Mouse (Mus musculus) midbrain, embryonic 14.5 days (tissue): ENCODE measurements around the gene Lsamp. TPM values are rescaled to one million over a fixed set of nuclear protein-coding genes. Genes with fewer than 3 reads are reported as not detected.

ENCODE experiments used
- ATAC-seq: fragments of 200-750 bp; cut with Nextera tagmentation; 2 replicates; pipeline ENCODE4 v1.8.0; 2017; ENCODE audit warnings: moderate number of reproducible peaks, moderate library complexity; ENCODE audit not compliant: low FRiP score, low TSS enrichment
- DNase-seq: peaks from one replicate; pipeline ENCODE4 v3.0.0-alpha.2; 2015
- H3K27ac ChIP-seq: fragments of 300-500 bp; sonication (generic); replicated peaks from 2 replicates; pipeline ENCODE4 v1.5.1; 2014; ENCODE audit warnings: mild to moderate bottlenecking, low read depth, low read length, moderate library complexity
- H3K27me3 ChIP-seq: fragments of 300-500 bp; sonication (generic); 2 replicates; pipeline ENCODE4 v1.6.1; 2014; ENCODE audit warnings: low read length, control low read depth, mixed read lengths; ENCODE audit not compliant: control insufficient read depth, insufficient read depth
- H3K36me3 ChIP-seq: fragments of 300-500 bp; sonication (generic); 2 replicates; pipeline ENCODE4 v1.6.1; 2014; ENCODE audit warnings: low read length, control low read depth; ENCODE audit not compliant: control insufficient read depth, insufficient read depth
- H3K4me1 ChIP-seq: fragments of 300-500 bp; sonication (generic); 2 replicates; pipeline ENCODE4 v1.6.1; 2014; ENCODE audit warnings: mild to moderate bottlenecking, antibody characterized with exemption, low read length, control low read depth; ENCODE audit not compliant: control insufficient read depth, insufficient read depth
- H3K4me2 ChIP-seq: fragments of 300-500 bp; sonication (generic); 2 replicates; pipeline ENCODE4 v1.6.1; 2014; ENCODE audit warnings: mild to moderate bottlenecking, low read length, moderate library complexity
- H3K4me3 ChIP-seq: fragments of 300-500 bp; sonication (generic); replicated peaks from 2 replicates; pipeline ENCODE4 v1.5.1; 2014; ENCODE audit warnings: low read depth, low read length
- H3K9ac ChIP-seq: fragments of 300-500 bp; sonication (generic); replicated peaks from 2 replicates; pipeline ENCODE4 v1.6.1; 2014; ENCODE audit warnings: mild to moderate bottlenecking, low read length, moderate library complexity
- H3K9me3 ChIP-seq: fragments of 300-500 bp; sonication (generic); 2 replicates; pipeline ENCODE4 v1.6.1; 2016; ENCODE audit warnings: low read length, control low read depth, mixed read lengths; ENCODE audit not compliant: control insufficient read depth
- WGBS: fragments of 180-500 bp; shearing (Covaris S2); extraction: QIAGEN DNeasy Blood & Tissue Kit; methylation state at CpG from one replicate; pipeline ENCODE4 v1.1.7; 2014; 5-methylcytosine and 5-hydroxymethylcytosine counted together
- polyA plus RNA-seq: library from polyadenylated mRNA; unstranded; fragments of >200 nt; fragmentation: Nextera tagmentation; extraction: Ambion mirVana; gene quantifications from 2 replicates; pipeline ENCODE4 v1.2.1, GENCODE M21; 2014

Lsamp gene
- polyA plus RNA-seq, 1 experiment from 2014 or later: 79.5 TPM

- WGBS: 93% methylated on average over 9 of the region's 9 CpGs
- Histone ChIP-seq H3K4me1 (no peaks in the 10 kb centered on the region), H3K9me3 (no peaks in the 10 kb centered on the region), H3K9ac (no peak overlapping the region), H3K27ac (no peak overlapping the region), H3K4me3 (no peak overlapping the region), H3K4me2 (no peak overlapping the region), H3K27me3 (no peaks in the 10 kb centered on the region), H3K36me3 (no peaks in the 10 kb centered on the region)
- DNase-seq (no peak), ATAC-seq (no peak)
Measured at GRCm38 (mm10) chr16:42168292-42168691, 2184.1 kb downstream of the Lsamp start.

DNA sequence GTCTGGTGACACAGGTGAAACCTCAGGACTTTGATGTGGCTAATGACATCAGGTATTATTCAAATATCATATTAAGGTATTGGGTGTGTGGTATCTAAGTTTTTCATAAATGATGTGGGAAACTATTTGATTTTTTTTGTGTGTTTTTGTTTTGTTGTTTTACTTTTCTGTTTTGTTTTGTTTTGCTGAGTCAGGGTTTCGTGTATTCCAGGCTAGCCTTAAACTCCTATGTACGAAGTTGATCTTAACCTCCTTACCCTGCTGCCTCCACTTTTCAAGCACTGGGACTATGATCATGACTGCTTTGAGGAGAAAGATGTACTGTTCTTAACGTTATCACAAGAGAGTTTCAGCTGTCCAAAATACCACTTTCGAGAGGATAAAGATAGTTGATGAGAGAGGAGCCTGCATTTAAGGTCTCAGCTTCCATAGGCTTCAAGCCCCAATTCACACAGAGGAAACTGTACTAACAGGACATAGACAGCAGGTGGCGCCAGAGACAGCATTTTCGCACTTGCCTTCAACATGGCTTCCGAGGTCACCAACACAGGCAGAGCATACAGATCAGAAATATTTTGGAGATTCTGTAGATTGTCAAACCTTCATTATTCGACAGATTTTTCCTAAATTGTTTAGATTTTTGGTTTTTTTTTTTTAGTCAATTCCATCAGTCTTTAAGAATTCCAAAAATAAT is 2185.4 kb downstream of the Lsamp start:
- no peak overlapping the region for H3K27ac ChIP-seq
- no peaks in the 10 kb centered on the region for H3K27me3 ChIP-seq
- H3K4me1 ChIP-seq: no peaks in the 10 kb centered on the region
- H3K9ac ChIP-seq: no peak overlapping the region
- no peaks in the 10 kb centered on the region for H3K36me3 ChIP-seq
- no peaks in the 10 kb centered on the region for H3K9me3 ChIP-seq
- ATAC-seq (peak; percentile 67; the same call in 1 of the 2 replicates), DNase-seq (peak; percentile 90)
- no peak overlapping the region for H3K4me2 ChIP-seq
- H3K4me3 ChIP-seq: no peak overlapping the region
- WGBS: 26% methylated on average over 8 of the region's 8 CpGs

DNA sequence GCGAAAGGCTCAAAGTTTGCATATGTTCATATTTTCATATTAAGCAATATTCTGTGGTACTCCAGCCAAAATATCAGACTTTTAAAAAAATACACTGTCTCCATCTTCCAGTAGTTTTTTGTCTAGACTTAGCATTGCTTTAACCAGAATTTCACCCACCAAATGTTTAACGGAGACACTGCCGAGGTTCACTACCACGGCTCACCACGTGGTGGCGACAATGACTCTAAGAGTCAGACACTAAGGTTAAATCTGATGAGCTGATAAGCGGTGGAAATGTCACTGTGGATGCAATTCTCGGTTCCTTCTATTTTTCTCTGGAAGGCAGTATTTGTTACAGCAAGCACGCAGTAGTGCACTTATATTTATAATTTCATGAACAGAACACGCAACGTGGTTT is 2188.3 kb downstream of the Lsamp start:
- no peaks in the 10 kb centered on the region for H3K4me1 ChIP-seq
- ATAC-seq (no peak), DNase-seq (peak; percentile 93)
- WGBS: 24% methylated on average over 11 of the region's 11 CpGs
- no peaks in the 10 kb centered on the region for H3K27me3 ChIP-seq
- no peaks in the 10 kb centered on the region for H3K9me3 ChIP-seq
- no peak overlapping the region for H3K27ac ChIP-seq
- no peak overlapping the region for H3K9ac ChIP-seq
- no peak overlapping the region for H3K4me2 ChIP-seq
- no peaks in the 10 kb centered on the region for H3K36me3 ChIP-seq
- no peak overlapping the region for H3K4me3 ChIP-seq

- no peaks in the 10 kb centered on the region for H3K9me3 ChIP-seq
- DNase-seq (no peak), ATAC-seq (no peak)
- H3K27me3 ChIP-seq: no peaks in the 10 kb centered on the region
- no peaks in the 10 kb centered on the region for H3K4me1 ChIP-seq
- WGBS: 81% methylated on average over 3 of the region's 3 CpGs
- H3K4me3 ChIP-seq: no peak overlapping the region
- no peaks in the 10 kb centered on the region for H3K36me3 ChIP-seq
- no peak overlapping the region for H3K9ac ChIP-seq
- no peak overlapping the region for H3K27ac ChIP-seq
- H3K4me2 ChIP-seq: no peak overlapping the region
Measured at GRCm38 (mm10) chr16:42178866-42179265, 2194.7 kb downstream of the Lsamp start.

DNA sequence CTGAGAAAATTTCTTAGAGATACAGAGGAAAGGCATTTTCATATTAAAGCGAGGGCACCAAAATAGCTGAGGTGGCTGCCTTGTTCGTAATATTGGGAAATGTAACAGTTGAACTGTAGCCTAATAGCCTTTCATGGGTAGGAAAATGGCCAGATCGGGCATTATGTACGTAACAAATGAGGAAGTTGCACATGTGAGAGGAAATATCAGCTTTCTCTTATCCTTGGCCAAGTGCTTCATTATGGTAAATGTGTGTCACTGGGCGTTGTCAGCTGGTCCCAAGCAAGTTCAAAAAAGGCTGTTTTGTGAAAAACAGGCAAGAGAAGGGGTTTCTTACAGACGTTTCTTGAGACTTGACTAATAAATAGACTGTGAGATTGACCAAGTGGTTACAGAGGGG is 2195.9 kb downstream of the Lsamp start:
- WGBS: 89% methylated on average over 6 of the region's 6 CpGs
- H3K9ac ChIP-seq: no peak overlapping the region
- H3K27me3 ChIP-seq: no peaks in the 10 kb centered on the region
- no peak for ATAC-seq
- no peak overlapping the region for H3K4me3 ChIP-seq
- no peak overlapping the region for H3K27ac ChIP-seq
- no peak for DNase-seq
- no peak overlapping the region for H3K4me2 ChIP-seq
- H3K4me1 ChIP-seq: no peaks in the 10 kb centered on the region
- H3K36me3 ChIP-seq: no peaks in the 10 kb centered on the region
- H3K9me3 ChIP-seq: no peaks in the 10 kb centered on the region

GRCm38 (mm10) chr16:42180473-42180872 is 2196.3 kb downstream of the Lsamp start:
- H3K27me3 ChIP-seq: no peaks in the 10 kb centered on the region
- no peaks in the 10 kb centered on the region for H3K4me1 ChIP-seq
- 95% methylated on average over 11 of the region's 11 CpGs for WGBS
- H3K27ac ChIP-seq: no peak overlapping the region
- ATAC-seq: no peak
- no peak overlapping the region for H3K4me3 ChIP-seq
- H3K4me2 ChIP-seq: no peak overlapping the region
- no peak for DNase-seq
- H3K9me3 ChIP-seq: no peaks in the 10 kb centered on the region
- no peak overlapping the region for H3K9ac ChIP-seq
- no peaks in the 10 kb centered on the region for H3K36me3 ChIP-seq

DNA sequence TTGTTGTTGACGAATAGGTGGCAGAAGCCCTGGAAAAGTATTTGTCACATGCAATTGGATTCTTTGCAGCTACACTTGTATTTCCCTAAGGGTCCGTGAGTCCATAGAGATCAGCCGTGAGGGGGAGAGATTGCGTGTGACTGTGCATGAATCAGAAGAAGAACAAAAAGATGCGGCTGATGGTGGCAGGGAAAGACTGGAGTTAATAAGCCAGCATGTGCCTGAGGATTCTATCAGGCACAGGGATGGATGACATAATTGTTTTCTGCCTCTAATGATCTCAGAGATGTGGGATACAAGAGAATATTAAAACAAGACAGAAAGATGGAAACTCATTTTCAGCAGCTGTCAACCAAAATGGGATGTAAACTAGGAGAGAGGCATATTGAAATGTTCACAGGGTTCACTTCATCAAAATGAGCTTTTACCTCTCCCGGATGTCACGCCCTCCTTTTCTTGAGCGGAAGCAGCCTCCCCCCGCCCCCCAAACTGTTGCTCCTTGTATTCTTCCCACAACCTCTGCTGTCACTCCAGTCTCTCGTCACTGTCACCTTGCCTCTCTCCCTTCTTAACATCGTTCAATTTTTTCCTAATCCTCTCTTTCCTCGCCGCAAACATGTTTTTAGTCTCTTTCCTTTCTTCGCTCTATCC is 2205.4 kb downstream of the Lsamp start:
- peaks cover 14% of the 10 kb centered on the region for H3K4me1 ChIP-seq
- no peaks in the 10 kb centered on the region for H3K36me3 ChIP-seq
- WGBS: 12% methylated on average over 14 of the region's 14 CpGs
- H3K4me3 ChIP-seq: peak overlapping the region; percentile 51
- H3K4me2 ChIP-seq: peak overlapping the region; percentile 90
- ATAC-seq (peak; percentile 71), DNase-seq (peak; percentile 81)
- peak overlapping the region; percentile 100 for H3K27ac ChIP-seq
- no peaks in the 10 kb centered on the region for H3K9me3 ChIP-seq
- peak overlapping the region; percentile 95 for H3K9ac ChIP-seq
- H3K27me3 ChIP-seq: no peaks in the 10 kb centered on the region

GRCm38 (mm10) chr16:42190114-42191045 is 2206.2 kb downstream of the Lsamp start:
- H3K27me3 ChIP-seq: no peaks in the 10 kb centered on the region
- ATAC-seq: peak; percentile 93
- peaks cover 18% of the 10 kb centered on the region for H3K4me1 ChIP-seq
- WGBS: 1% methylated on average over 44 of the region's 44 CpGs
- no peaks in the 10 kb centered on the region for H3K36me3 ChIP-seq
- H3K27ac ChIP-seq: peak overlapping the region; percentile 100
- H3K4me2 ChIP-seq: peak overlapping the region; percentile 90
- DNase-seq: peak; percentile 97
- peak overlapping the region; percentile 51 for H3K4me3 ChIP-seq
- peak overlapping the region; percentile 95 for H3K9ac ChIP-seq
- H3K9me3 ChIP-seq: no peaks in the 10 kb centered on the region
